Mouse (Mus musculus) hindlimb bud, embryonic 11.5 days (tissue): ENCODE measurements around the gene 1700003F12Rik.

ENCODE experiments used
- DNase-seq: peaks from one replicate; pipeline ENCODE4 v3.0.0-alpha.2; 2012; ENCODE audit warnings: low read depth, low spot score; ENCODE audit errors: extremely low spot score

1700003F12Rik gene

GRCm38 (mm10) chr2:154546711-154547110 is at the start of gene 1700003F12Rik:
TSS of gene 1700003F12Rik (plus strand) at chr2:154547085.
- no peak for DNase-seq

DNA sequence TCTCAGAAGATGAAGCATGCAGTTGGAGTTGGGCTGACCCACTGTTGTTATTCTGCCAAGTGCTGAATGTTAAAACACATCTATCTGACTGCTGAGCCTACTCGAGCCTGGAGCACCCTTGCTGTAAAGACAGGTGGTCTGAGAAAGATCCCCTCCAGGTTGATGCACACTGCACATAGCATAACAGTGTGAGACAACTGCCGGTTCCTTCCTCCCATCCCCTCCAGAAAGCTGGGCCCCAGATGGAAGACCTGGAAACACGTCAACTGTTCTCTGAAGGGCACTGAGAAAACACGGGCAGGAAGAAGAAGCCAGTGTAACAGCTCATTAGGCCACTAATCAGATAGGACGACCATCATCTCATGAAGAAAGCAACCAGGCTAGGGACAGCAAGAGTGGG is 48.3 kb upstream of the 1700003F12Rik start:
- no peak for DNase-seq

GRCm38 (mm10) chr2:154499717-154500247 is 47.1 kb upstream of the 1700003F12Rik start:
- no peak for DNase-seq

DNA sequence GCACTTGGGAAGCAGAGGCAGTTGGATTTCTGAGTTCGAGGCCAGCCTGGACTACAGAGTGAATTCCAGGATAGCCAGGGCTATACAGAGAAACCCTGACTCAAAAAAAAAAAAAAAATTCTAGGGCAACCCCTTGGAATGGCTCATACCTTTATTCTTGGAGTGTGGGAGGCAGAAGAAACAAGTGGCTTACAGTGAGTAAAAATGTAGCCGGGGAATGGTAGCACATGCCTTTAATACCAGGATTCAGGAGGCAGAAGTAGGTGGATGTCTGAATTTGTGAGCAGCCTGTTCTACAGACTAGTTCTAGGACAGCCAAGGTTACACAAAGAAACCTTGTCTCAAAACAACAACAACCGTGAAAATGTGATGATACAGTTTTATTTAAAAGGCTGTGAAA is 46.1 kb upstream of the 1700003F12Rik start:
- DNase-seq = no peak

DNA sequence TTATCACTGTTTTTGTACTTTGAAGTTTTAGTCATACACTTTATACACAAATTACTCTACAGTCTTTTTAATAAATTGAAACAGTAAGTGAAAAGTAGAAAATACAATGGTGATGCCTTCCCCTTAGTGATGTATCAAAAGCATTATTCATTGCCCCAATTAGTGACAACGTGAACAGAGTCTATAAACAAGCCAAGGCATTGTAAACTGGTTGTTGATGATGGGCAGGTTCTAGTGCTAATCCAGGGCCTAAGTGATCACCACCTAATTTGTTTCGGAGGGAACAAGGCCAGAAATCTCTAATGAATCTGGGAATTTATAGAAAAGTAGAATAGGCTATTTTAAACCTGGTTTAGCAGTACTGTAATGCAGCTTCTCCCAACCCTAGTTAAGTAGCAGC is 39.8 kb upstream of the 1700003F12Rik start:
- DNase-seq = no peak

- no peak for DNase-seq
Measured at GRCm38 (mm10) chr2:154507566-154508283, 39.2 kb upstream of the 1700003F12Rik start.

DNA sequence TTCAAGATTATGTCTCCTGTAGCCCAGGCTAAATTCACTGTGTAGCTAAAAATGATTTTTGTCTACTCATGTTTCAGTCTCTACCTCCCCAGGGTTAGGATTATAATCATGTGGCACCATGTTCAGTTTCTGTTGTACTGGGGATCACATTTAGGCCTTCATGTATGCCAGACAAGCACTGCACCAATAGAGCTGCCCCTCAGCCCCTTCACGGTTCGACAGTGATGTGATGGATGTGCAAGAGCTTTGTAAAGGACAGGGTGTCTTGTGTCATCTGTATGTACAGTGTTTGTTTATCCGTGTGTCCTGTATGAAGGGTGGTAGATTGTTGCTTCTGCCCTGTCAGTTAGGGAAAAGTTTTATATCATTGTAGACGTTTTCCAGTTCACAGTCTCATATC is 38.4 kb upstream of the 1700003F12Rik start:
- no peak for DNase-seq

DNA sequence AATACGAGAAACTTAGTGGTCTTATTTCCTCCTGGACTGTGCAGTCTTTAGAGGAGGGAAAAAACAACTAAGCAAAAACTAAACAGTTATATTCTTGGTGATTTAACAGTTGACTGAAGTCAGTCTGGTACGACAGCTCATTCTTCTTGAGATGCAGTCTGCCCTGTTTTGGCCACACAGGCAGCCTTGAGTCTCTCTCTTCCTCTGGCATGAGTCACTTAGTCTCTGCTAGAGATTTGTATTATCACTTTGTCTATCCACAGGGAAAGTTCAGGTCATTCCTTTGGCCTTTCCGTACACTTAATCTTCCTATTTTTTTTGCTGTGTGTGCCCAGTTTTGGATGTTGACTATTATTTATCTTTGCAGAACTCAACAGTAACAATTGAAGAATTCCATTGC is 36.7 kb upstream of the 1700003F12Rik start:
- DNase-seq = no peak

DNA sequence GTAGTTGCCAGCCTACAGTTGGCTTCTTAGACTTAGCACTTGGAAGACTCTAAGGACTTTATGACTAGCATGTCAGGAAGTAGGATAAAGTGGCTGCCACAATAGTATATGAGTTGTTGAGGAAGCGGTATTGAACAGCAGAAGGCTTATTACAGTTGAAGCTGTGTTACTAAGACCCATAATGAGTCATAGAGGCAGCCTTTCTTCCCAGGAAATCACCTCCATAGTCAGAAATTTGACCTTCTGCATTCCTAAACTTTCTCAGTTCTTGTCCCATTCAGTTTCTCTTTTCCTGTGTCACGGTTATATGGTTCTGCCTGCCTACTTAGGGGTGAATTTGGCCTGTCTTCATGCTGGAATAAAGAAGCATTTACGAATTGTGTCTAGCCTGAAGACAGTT is 29.9 kb upstream of the 1700003F12Rik start:
- no peak for DNase-seq

GRCm38 (mm10) chr2:154517424-154517823 is 29.5 kb upstream of the 1700003F12Rik start:
- no peak for DNase-seq

DNA sequence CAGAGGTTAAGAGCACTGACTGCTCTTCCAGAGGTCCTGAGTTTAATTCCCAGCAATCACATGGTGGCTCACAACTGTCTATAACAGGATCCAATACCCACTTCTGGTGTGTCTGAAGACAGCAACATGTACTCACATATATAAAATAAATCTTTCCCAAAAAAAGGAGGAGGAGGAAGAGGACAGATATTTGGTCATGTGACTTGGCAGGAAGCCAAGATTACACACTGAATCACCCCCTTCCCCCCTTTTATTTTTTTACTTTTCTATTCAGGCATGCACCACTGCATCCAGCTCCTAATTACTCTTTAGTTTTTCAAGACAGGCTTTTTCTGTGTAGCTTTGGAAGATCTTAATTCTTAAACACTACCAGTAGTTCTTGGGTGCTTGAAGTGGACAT is 25.4 kb upstream of the 1700003F12Rik start:
- no peak for DNase-seq

- no peak for DNase-seq
Measured at GRCm38 (mm10) chr2:154522334-154522733, 24.6 kb upstream of the 1700003F12Rik start.

DNA sequence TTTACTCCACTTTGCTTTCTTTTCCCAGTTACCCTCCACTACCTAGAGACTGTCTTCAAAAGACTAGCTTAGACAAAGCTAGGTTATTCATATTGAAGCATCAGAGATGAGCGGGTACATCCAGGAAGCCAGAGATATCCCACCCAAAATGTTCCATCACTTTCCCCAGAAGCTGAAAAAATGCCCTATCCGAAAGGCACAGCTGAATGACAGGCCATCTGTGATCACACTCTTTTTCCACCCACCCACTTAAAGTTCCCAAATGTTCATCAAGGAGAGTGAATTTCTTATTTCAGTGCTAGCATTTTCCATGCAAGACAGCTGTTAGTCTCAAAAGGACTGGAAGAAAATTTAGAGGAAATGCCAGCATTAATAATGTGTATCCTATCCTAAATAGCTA is 21.6 kb upstream of the 1700003F12Rik start:
- DNase-seq = no peak

DNA sequence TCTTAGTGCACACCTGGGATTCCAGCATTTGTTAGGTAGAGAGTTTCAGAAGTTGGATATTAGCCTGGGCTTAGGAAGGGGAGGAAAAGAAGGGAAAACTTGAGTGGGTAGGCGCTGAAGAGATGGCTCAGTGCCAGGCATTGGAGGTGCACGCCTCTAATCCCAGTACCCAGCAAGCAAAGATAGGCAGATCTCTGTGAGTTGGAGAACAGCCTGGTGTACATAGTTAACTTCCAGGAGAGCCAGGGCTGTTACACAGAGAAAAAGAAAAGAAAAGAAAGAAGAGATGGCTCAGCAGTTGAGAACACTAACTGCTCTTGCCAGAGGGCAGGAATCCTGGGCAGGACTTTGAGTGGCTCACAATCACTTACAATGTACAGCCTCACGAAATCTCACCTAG is 20.4 kb upstream of the 1700003F12Rik start:
- no peak for DNase-seq

DNA sequence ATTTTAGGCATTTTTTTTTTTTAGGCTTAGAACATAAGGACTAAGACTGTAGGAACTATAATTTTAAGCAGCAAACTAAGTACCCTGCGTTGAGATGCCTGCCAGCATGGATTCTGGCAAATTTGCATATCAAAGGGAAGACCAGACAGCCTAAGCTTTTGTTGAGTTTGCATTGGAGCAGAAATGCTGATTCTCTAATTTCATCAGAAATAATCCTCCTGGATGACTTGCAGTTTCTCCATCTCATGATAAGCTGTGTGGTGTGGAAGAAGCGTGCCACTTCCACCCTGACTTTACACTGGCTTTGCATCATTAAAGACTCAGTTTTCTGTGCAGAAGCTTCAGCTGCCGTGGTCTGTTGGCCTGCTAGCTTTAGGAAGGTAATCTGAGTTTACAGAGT is 14.0 kb upstream of the 1700003F12Rik start:
- DNase-seq = no peak

- no peak for DNase-seq
Measured at GRCm38 (mm10) chr2:154534704-154535270, 12.1 kb upstream of the 1700003F12Rik start.

- DNase-seq = no peak
Measured at GRCm38 (mm10) chr2:154538310-154538709, 8.6 kb upstream of the 1700003F12Rik start.

DNA sequence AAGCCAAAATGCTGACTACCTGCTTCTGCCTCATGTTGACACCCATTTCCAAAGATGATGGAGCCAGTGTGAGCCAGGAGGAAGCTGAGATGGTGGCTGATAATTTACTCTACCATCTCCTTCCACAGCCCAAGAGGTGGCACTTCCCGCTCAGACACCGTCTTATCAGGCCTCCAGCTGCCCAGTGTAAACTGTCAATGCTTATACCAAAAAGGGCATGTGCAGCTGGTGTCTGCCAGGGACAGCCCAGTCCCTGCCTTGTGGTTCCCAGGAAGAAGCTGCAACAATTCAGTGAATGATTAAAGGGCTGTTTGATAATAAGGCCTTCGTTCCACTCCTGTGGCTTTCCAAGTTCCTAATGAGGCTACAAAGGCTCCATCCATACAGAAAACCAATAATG is 8.2 kb upstream of the 1700003F12Rik start:
- no peak for DNase-seq

- DNase-seq = no peak
Measured at GRCm38 (mm10) chr2:154539720-154540119, 7.2 kb upstream of the 1700003F12Rik start.

- DNase-seq = no peak
Measured at GRCm38 (mm10) chr2:154541630-154542029, 5.3 kb upstream of the 1700003F12Rik start.

DNA sequence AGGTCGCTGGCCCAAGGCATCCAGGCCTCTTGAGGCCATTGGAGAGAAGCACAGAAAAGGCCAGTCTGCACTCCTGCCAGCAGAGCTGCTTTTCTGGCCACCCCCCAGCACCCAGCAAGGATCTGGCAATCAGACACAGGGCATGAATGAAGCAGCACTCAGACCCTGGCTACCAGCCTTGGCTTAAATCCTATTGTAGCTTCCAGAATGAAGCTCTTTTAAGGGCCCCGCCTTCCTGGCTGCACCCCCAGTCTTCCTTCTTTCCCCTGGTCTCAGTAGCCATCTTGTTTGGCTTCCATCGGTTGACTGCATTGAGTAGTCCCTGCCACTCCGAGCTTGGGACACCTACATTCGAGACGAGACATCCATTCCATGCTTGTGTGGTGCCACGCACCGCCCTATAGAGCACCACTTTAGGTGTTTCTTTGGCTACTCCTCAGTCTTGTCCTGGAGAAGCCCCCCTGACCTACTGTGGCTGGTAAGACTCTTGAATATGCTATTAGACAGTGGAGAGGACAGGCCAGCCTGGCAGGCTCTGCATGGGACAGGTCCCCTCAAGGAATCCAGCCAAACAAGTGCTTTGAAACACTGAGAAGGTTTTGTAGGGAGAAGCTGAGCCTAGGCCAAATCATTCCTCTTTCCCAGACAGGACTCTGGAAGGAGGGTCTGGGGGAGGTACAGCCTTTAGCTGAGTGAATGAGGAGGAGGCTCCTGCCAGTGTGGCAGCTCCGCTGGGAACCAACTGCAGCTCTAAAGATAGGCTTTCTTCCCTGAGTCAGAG is 3.1 kb upstream of the 1700003F12Rik start:
- DNase-seq = no peak

GRCm38 (mm10) chr2:154548688-154549087 is 1.8 kb downstream of the 1700003F12Rik start:
- DNase-seq = no peak
